Mouse (Mus musculus) MN1 (cell line): ENCODE measurements around the gene Dpp6.

ENCODE experiments used
- DNase-seq: peaks from one replicate; pipeline ENCODE4 v3.0.0-alpha.2; 2016; ENCODE audit warnings: low spot score

The Dpp6 gene

GRCm38 (mm10) chr5:26969941-26970590 lies 153.1 kb downstream of the Dpp6 start:
- no peak for DNase-seq

GRCm38 (mm10) chr5:26973166-26973565 lies 156.2 kb downstream of the Dpp6 start:
- no peak for DNase-seq

GRCm38 (mm10) chr5:26979348-26979747 lies 162.3 kb downstream of the Dpp6 start:
- no peak for DNase-seq

GRCm38 (mm10) chr5:26979755-26980154 lies 162.8 kb downstream of the Dpp6 start:
- DNase-seq, result no peak

- DNase-seq, result no peak
Measured at GRCm38 (mm10) chr5:26985114-26985513, 168.1 kb downstream of the Dpp6 start.

- no peak for DNase-seq
Measured at GRCm38 (mm10) chr5:26991587-26991986, 174.6 kb downstream of the Dpp6 start.

GRCm38 (mm10) chr5:27003537-27003936 lies 186.5 kb downstream of the Dpp6 start:
- DNase-seq, result no peak

- DNase-seq, result no peak
Measured at GRCm38 (mm10) chr5:27009157-27009556, 192.2 kb downstream of the Dpp6 start.

- DNase-seq, result no peak
Measured at GRCm38 (mm10) chr5:27010582-27010981, 193.6 kb downstream of the Dpp6 start.

- no peak for DNase-seq
Measured at GRCm38 (mm10) chr5:27018314-27018956, 201.4 kb downstream of the Dpp6 start.

GRCm38 (mm10) chr5:27028611-27029010 lies 211.6 kb downstream of the Dpp6 start:
- DNase-seq, result no peak

GRCm38 (mm10) chr5:27029784-27030183 lies 212.8 kb downstream of the Dpp6 start:
- DNase-seq, result no peak

- no peak for DNase-seq
Measured at GRCm38 (mm10) chr5:27034858-27035257, 217.9 kb downstream of the Dpp6 start.

- no peak for DNase-seq
Measured at GRCm38 (mm10) chr5:27035291-27035690, 218.3 kb downstream of the Dpp6 start.

GRCm38 (mm10) chr5:27035891-27036290 lies 218.9 kb downstream of the Dpp6 start:
- no peak for DNase-seq

GRCm38 (mm10) chr5:27037796-27038195 lies 220.8 kb downstream of the Dpp6 start:
- no peak for DNase-seq

GRCm38 (mm10) chr5:27048167-27048566 lies 231.2 kb downstream of the Dpp6 start:
- DNase-seq, result no peak

- DNase-seq, result no peak
Measured at GRCm38 (mm10) chr5:27048926-27049325, 231.9 kb downstream of the Dpp6 start.

GRCm38 (mm10) chr5:27049341-27050091 lies 232.5 kb downstream of the Dpp6 start:
- no peak for DNase-seq

- DNase-seq, result no peak
Measured at GRCm38 (mm10) chr5:27051250-27051649, 234.2 kb downstream of the Dpp6 start.

- DNase-seq, result no peak
Measured at GRCm38 (mm10) chr5:27052441-27052840, 235.4 kb downstream of the Dpp6 start.

- DNase-seq, result no peak
Measured at GRCm38 (mm10) chr5:27056436-27056835, 239.4 kb downstream of the Dpp6 start.

- DNase-seq, result no peak
Measured at GRCm38 (mm10) chr5:27060114-27060513, 243.1 kb downstream of the Dpp6 start.
